Mouse (Mus musculus) hindbrain, postnatal 0 days (tissue): ENCODE measurements around the gene Gm1123. TPM values are rescaled to one million over a fixed set of nuclear protein-coding genes. Genes with fewer than 3 reads are reported as not detected.
A peak's percentile ranks its signal among the peaks of the same experiment; 100 is the strongest.

Experiments
- ATAC-seq: fragments of 200-750 bp; cut with Nextera tagmentation; 2 replicates; pipeline ENCODE4 v1.8.0; 2017; ENCODE audit warnings: mild to moderate bottlenecking, moderate TSS enrichment, moderate library complexity
- DNase-seq: peaks from one replicate; pipeline ENCODE4 v3.0.0-alpha.2; 2015; ENCODE audit warnings: low spot score
- H3K27ac ChIP-seq: fragments of 300-500 bp; sonication (generic); 2 replicates; pipeline ENCODE4 v1.5.1; 2014; ENCODE audit warnings: mild to moderate bottlenecking
- H3K27me3 ChIP-seq: fragments of 300-500 bp; sonication (generic); 2 replicates; pipeline ENCODE4 v1.6.1; 2014; ENCODE audit warnings: low read length, mixed read lengths; ENCODE audit not compliant: insufficient read depth
- H3K36me3 ChIP-seq: fragments of 300-500 bp; sonication (generic); 2 replicates; pipeline ENCODE4 v1.6.1; 2014; ENCODE audit warnings: low read length, mixed read lengths; ENCODE audit not compliant: insufficient read depth
- H3K4me1 ChIP-seq: fragments of 300-500 bp; sonication (generic); 2 replicates; pipeline ENCODE4 v1.6.1; 2014; ENCODE audit warnings: antibody characterized with exemption, low read length, mixed read lengths; ENCODE audit not compliant: insufficient read depth
- H3K4me2 ChIP-seq: fragments of 300-500 bp; sonication (generic); 2 replicates; pipeline ENCODE4 v1.6.1; 2014; ENCODE audit warnings: low read depth, mild to moderate bottlenecking, low read length, moderate library complexity, mixed read lengths
- H3K4me3 ChIP-seq: fragments of 300-500 bp; sonication (generic); 2 replicates; pipeline ENCODE4 v1.5.1; 2014; ENCODE audit warnings: low read length
- H3K9ac ChIP-seq: fragments of 300-500 bp; sonication (generic); replicated peaks from 2 replicates; pipeline ENCODE4 v1.6.1; 2014; ENCODE audit warnings: mild to moderate bottlenecking, low read length, moderate library complexity, mixed read lengths
- H3K9me3 ChIP-seq: fragments of 300-500 bp; sonication (generic); 2 replicates; pipeline ENCODE4 v1.6.1; 2016; ENCODE audit warnings: low read length, mixed read lengths
- CTCF ChIP-seq: IDR thresholded peaks from 2 replicates; pipeline ENCODE4 v1.5.1; 2016; ENCODE audit warnings: antibody characterized with exemption, control low read depth, low read depth
- WGBS: fragments of 180-500 bp; shearing (Covaris S2); extraction: QIAGEN DNeasy Blood & Tissue Kit; methylation state at CpG from one replicate; pipeline ENCODE4 v1.1.7; 2014; 5-methylcytosine and 5-hydroxymethylcytosine counted together
- polyA plus RNA-seq: library from polyadenylated mRNA; unstranded; fragments of >200 nt; fragmentation: Nextera tagmentation; extraction: Ambion mirVana; gene quantifications from 2 replicates; pipeline ENCODE4 v1.2.1, GENCODE M21; 2015
- total RNA-seq: library from RNA; depleted of rRNA; stranded (reverse); fragments of >200 nt; gene quantifications from 2 replicates; pipeline ENCODE4 v1.2.3, GENCODE M21; 2014

Gene Gm1123
- total and polyA plus RNA-seq, 2 experiments from 2014 or later, result 0.09 TPM; not detected in 1

- Histone ChIP-seq H3K27ac (no peak overlapping the region), H3K4me3 (peak overlapping the region; percentile 34), H3K9ac (no peak overlapping the region), H3K9me3 (0 out of 2 replicates have a peak, but pooled peaks cover 2% of the 10 kb centered on the region), H3K27me3 (peaks cover 48% of the 10 kb centered on the region), H3K4me2 (peak overlapping the region; percentile 53), H3K36me3 (no peaks in the 10 kb centered on the region), H3K4me1 (no peaks in the 10 kb centered on the region)
- DNase-seq (no peak), ATAC-seq (no peak)
- WGBS, result 5% methylated on average over 7 of the region's 7 CpGs
- TF ChIP-seq CTCF, result no peak
These were observed 62.0 kb downstream of the Gm1123 start for GRCm38 (mm10) chr9:98973561-98973960.

- DNase-seq, result no peak
These were observed 62.4 kb downstream of the Gm1123 start for GRCm38 (mm10) chr9:98973101-98973521.

GRCm38 (mm10) chr9:98965084-98965483, 70.4 kb downstream of the Gm1123 start:
- WGBS, result 2% methylated on average over 18 of the region's 18 CpGs
- TF ChIP-seq CTCF, result peak; percentile 75
- H3K36me3 ChIP-seq, result no peaks in the 10 kb centered on the region
- no peak overlapping the region for H3K27ac ChIP-seq
- H3K9ac ChIP-seq, result no peak overlapping the region
- 0 out of 2 replicates have a peak overlapping the region, but pooled peaks have one; percentile 8 for H3K4me3 ChIP-seq
- H3K4me2 ChIP-seq, result peak overlapping the region; percentile 16; the same call in 1 of the 2 replicates
- ATAC-seq (peak; percentile 59; the same call in 1 of the 2 replicates), DNase-seq (peak; percentile 74)
- peaks cover 60% of the 10 kb centered on the region for H3K27me3 ChIP-seq
- no peaks in the 10 kb centered on the region for H3K4me1 ChIP-seq
- no peaks in the 10 kb centered on the region for H3K9me3 ChIP-seq

More at GRCm38 (mm10) chr9:98973101-98973521, 62.4 kb downstream of the Gm1123 start:
- 0 out of 2 replicates have a peak, but pooled peaks cover 2% of the 10 kb centered on the region for H3K9me3 ChIP-seq
- ATAC-seq, result no peak
- under 1% methylated on average over 40 of the region's 40 CpGs for WGBS
- no peak overlapping the region for H3K9ac ChIP-seq
- TF ChIP-seq CTCF, result no peak
- H3K27ac ChIP-seq, result no peak overlapping the region
- H3K4me2 ChIP-seq, result peak overlapping the region; percentile 53
- H3K4me3 ChIP-seq, result peak overlapping the region; percentile 34
- peaks cover 48% of the 10 kb centered on the region for H3K27me3 ChIP-seq
- H3K4me1 ChIP-seq, result no peaks in the 10 kb centered on the region
- no peaks in the 10 kb centered on the region for H3K36me3 ChIP-seq

GRCm38 (mm10) chr9:98963661-98964060, 71.9 kb downstream of the Gm1123 start:
- Histone ChIP-seq H3K4me2 (no peak overlapping the region), H3K27ac (no peak overlapping the region), H3K36me3 (no peaks in the 10 kb centered on the region), H3K27me3 (peaks cover 74% of the 10 kb centered on the region), H3K4me1 (no peaks in the 10 kb centered on the region), H3K9me3 (no peaks in the 10 kb centered on the region), H3K9ac (no peak overlapping the region), H3K4me3 (no peak overlapping the region)
- DNase-seq (no peak), ATAC-seq (no peak)
- no peak for TF ChIP-seq CTCF
- 3% methylated on average over 18 of the region's 18 CpGs for WGBS

GRCm38 (mm10) chr9:98962478-98963142, 72.9 kb downstream of the Gm1123 start:
- under 1% methylated on average over 20 of the region's 20 CpGs for WGBS
- no peak for DNase-seq
- Histone ChIP-seq H3K9me3 (no peaks in the 10 kb centered on the region), H3K4me2 (no peak overlapping the region), H3K27me3 (peaks cover 76% of the 10 kb centered on the region), H3K9ac (no peak overlapping the region), H3K4me3 (no peak overlapping the region), H3K4me1 (no peaks in the 10 kb centered on the region), H3K27ac (no peak overlapping the region), H3K36me3 (no peaks in the 10 kb centered on the region)
- ATAC-seq, result no peak
- no peak for TF ChIP-seq CTCF

- peaks cover 72% of the 10 kb centered on the region for H3K27me3 ChIP-seq
- no peaks in the 10 kb centered on the region for H3K9me3 ChIP-seq
- no peaks in the 10 kb centered on the region for H3K36me3 ChIP-seq
- TF ChIP-seq CTCF, result no peak
- H3K9ac ChIP-seq, result no peak overlapping the region
- H3K4me1 ChIP-seq, result no peaks in the 10 kb centered on the region
- H3K4me3 ChIP-seq, result no peak overlapping the region
- DNase-seq (no peak), ATAC-seq (no peak)
- WGBS, result 8% methylated on average over 22 of the region's 22 CpGs
- H3K4me2 ChIP-seq, result no peak overlapping the region
- H3K27ac ChIP-seq, result no peak overlapping the region
These were observed 73.7 kb downstream of the Gm1123 start for GRCm38 (mm10) chr9:98961591-98962477.
